In genomic region chr3:80839845-80840244, GRCm38 (mm10) we compare ENCODE assay signal across 25 mouse cellular contexts. TPM values are rescaled to one million over a fixed set of nuclear protein-coding genes. Genes with fewer than 3 reads are reported as not detected.
"Had no signal": no experiment of that assay in that cellular context is flagged by ENCODE, and none has a peak within 500 bp of the region (broad histone marks: within the 10 kb centered on the region; RNA-seq: fewer than 3 reads in every experiment).

No protein-coding gene starts in this region.

- H3K9me3 ChIP-seq: heart, embryonic 13.5 days; heart, embryonic 15.5 days; liver, embryonic 13.5 days; liver, embryonic 15.5 days had no signal

- H3K4me3 ChIP-seq: heart, adult 2 months; heart, embryonic 13.5 days; heart, embryonic 15.5 days; layer of hippocampus, adult 2 months; left cerebral cortex, adult 2 months; liver, embryonic 13.5 days; liver, embryonic 15.5 days had no signal

- H3K27me3 ChIP-seq: heart, embryonic 13.5 days; heart, embryonic 15.5 days; liver, embryonic 13.5 days; liver, embryonic 15.5 days had no signal

- H3K36me3 ChIP-seq: heart, embryonic 13.5 days; heart, embryonic 15.5 days; liver, embryonic 13.5 days; liver, embryonic 15.5 days had no signal

- DNase-seq: gastrocnemius, postnatal 14 days; gastrocnemius, postnatal 36 days; heart, adult 11 months; heart, adult 2 months; heart, postnatal 14 days; heart, postnatal 36 days; kidney, adult 18-20 months; kidney, adult 8-10 months; kidney, postnatal 10 days; kidney, postnatal 25 days; kidney, postnatal 4 days; liver; liver, embryonic 13.5 days; liver, postnatal 0 days; lung, adult 2 months had no signal

- ATAC-seq: hindbrain, embryonic 16.5 days; intestine, postnatal 0 days; liver, postnatal 0 days had no signal

- H3K4me2 ChIP-seq: heart, embryonic 11.5 days; heart, embryonic 13.5 days; heart, embryonic 15.5 days; hindbrain, embryonic 14.5 days; liver, embryonic 11.5 days; liver, embryonic 13.5 days; liver, embryonic 15.5 days had no signal

- H3K27ac ChIP-seq: heart, adult 2 months; heart, embryonic 13.5 days; heart, embryonic 15.5 days; hindbrain, embryonic 14.5 days; layer of hippocampus, adult 2 months; left cerebral cortex, adult 2 months; liver, embryonic 13.5 days; liver, embryonic 15.5 days had no signal

- H3K4me1 ChIP-seq: heart, embryonic 13.5 days; heart, embryonic 15.5 days; liver, embryonic 13.5 days; liver, embryonic 15.5 days had no signal

- H3K9ac ChIP-seq: heart, embryonic 13.5 days; heart, embryonic 15.5 days; hindbrain, embryonic 14.5 days; liver, embryonic 13.5 days; liver, embryonic 15.5 days; liver, postnatal 0 days had no signal

RNA-seq across cellular contexts. Expression of gene Gria2, which starts 37.2 kb away (rescaled TPM):
- polyA plus RNA-seq: heart, adult 2 months; liver, postnatal 0 days had no signal
